Mouse (Mus musculus) frontal cortex, postnatal 36 days (tissue): Measurements from ENCODE around the gene St14.

ENCODE experiments used
- DNase-seq, 2 experiments: peaks; one replicate each; pipeline ENCODE4 v3.0.0; 2022; ENCODE audit warnings: low spot score in 2 of 2

The St14 gene

DNA sequence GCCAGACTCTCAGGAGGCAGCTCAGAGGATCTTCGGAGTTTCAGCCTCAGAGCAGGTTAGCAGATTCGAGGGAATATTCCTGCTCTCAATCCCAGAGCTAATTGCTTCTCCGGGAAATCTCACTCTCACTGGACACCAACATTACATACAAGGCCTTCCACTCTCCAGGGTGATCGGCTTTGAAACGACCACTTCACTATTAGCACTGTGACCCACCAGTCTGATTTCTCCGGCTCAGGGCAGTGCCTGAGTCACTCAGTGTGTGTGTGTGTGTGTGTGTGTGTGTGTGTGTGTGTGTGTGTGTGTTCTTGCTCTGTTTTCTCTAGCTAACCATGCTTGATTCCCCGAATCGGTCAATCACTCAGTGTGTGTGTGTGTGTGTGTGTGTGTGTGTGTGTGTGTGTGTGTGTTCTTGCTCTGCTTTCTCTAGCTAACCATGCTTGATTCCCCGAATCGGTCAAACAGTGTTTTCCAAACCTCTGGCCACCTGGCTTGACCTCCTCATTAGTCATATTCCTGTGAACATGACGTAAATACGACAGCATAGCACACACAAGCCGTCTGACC, 9.1 kb downstream of the St14 start:
- no peak for DNase-seq

- no peak for DNase-seq
These were observed 11.1 kb downstream of the St14 start for GRCm38 (mm10) chr9:31120533-31120915.

- no peak for DNase-seq
These were observed 11.6 kb downstream of the St14 start for GRCm38 (mm10) chr9:31119882-31120532.

GRCm38 (mm10) chr9:31119405-31119804, 12.2 kb downstream of the St14 start:
- DNase-seq, result no peak

DNA sequence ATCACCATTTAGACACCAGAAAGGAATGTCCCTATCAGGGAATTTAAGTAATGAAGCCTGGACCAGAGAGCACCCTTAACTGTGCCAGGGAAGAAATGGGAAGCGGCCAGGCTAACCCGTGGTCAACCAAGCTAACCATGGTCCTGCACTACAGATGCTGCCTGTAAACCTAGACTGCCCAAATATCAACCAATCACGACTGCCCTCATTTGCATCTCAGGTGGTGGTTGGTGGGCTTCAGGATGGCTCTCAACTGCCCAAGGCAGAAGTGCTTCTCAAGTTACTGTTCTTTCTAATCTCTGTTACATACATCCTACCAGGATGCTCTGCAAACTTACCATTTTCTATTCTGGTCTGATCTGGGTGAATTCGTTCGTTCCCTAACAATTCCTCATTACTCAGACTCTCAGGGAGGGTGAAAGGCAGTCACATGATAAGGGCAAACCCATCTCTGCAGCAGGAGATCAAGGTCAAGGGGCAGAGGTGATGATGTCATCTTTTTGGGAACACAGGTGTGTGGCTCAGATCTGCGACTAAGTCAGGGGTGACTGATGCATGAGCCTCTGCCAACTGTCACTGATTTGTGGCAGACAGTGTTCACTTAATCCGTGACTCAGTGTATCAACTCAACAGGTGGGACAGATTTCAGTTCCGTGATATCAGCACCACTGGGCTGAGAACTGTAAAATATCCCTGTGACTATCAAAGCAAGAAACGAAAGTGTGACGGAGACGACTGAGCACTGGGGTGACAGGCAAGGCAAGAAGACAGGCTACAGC, 12.9 kb downstream of the St14 start:
- no peak for DNase-seq

DNA sequence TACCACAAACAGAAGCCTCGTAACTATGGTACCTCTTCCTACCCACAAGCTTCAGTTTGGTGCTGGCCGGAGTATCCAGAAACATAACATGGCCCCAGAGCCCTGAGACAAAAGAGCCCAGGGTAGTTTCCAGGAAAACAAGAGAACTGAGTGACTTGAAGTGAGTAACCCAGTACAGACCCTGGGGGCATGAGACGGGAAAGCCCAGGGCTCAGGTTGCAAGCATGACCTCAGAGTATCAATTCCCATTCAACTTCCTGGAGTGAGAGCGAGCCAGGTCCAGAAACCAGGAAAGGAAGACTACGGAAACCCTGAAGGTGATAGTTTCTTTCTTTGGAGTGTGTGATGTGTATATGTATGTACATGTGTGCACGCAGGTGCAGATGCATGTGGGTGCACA, 14.2 kb downstream of the St14 start:
- no peak for DNase-seq

DNA sequence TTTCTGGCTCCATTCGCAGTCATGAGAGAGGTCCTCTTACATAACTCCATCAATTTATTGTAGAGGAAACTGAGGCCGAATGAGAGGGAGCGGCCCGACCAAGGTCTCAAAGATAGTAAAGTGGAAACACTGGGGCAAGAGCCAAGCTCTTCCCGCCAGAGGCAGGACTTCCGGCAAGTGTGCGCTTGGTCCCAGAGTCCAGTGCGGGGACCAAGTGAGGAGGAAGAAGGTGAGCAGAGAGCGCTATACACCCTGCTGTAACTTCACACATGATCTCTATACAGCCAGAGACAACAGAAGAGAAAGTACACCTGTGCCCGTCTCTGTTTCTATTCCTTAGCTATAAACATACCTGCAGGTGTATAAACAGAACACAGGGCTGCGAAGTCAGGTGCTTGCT, 14.6 kb downstream of the St14 start:
- no peak for DNase-seq

DNA sequence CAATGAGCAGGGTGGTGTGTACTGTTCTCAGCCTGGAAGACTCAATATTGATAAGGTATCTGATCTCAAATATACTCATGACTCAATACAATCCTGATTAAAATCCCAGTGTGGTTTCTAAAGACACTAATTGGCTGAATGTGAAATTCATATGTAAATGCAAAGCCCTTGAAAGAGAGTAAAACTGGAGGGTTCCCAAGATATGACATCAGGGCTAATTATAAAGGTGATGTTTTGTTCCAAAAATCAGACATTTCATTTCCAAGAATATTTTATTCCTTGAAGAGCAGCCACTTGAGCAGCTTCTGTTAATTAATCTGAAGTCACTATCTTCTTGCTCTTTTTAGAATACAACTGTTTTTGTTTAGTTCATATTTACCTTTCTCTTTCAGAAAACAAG, 16.1 kb downstream of the St14 start:
- no peak for DNase-seq

- no peak for DNase-seq
These were observed 23.2 kb downstream of the St14 start for GRCm38 (mm10) chr9:31108464-31108863.

DNA sequence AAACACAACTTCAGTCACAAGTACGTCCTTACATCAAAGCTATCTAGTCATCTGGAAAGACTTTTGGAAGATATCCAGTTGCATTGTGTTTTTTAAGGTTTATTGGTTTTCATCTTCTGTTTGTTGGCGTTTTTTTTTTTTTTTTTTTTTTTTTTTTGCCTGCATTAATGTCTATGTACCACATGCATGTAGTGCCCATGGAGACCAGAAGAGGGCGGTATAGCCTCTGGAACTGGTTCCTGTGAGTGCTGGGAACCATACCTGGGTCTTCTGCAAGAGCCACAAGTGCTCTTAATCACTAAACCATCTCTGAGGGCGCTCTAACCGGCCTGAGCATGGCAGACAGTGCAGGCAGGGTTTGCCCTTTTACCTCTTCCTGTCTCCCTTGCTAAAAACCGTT, 33.5 kb downstream of the St14 start:
- no peak for DNase-seq

DNA sequence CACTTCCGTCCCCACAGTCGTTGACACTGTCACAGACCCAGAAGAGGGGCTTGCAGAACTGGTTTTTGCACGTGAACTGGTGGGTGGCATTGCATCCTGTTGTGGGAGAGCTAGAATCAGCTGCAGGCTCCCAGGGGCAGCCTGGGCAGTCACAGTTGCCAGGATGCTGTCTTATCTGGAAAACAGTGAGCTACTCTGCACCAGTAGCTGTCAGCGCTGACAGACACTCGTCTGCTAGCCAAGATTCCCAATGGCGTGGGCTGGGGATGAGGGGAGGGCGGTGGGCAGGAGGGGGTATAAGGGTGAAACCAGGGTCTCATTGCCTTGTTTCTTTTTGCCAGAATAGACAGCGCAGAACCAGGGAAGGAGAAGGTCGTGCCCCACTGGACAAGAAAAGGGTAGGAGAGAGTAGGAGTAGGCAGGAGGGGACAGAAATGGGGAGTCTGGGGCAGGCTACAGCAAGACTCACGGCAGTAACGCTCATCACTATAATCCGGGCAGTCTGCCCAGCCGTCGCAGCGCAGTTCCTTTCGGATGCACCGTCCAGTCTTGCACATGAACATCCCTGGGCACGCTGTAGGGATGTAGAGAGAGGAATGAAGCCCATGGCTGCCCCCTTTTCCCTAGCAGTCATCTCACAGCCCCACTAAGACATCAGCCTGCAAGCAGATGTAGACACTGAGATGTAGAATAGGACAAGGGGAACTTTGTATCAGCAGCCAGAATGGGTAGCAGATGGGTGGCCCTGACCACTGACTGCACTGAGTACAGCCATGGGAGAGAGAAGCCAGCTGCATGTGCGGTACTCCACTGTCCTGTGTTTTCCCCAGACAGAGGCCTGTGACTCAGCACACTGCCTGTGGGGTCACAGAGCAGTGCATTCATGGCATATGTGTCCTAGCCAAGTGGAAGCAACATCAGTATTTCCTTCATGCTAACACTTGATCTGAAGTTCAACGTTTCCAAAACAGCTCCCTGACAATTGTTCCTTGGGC, 34.3 kb downstream of the St14 start:
- DNase-seq, result no peak

GRCm38 (mm10) chr9:31092833-31093195, 38.8 kb downstream of the St14 start:
- no peak for DNase-seq

GRCm38 (mm10) chr9:31092111-31092832, 39.4 kb downstream of the St14 start:
- DNase-seq, result no peak

- no peak for DNase-seq
These were observed 40.5 kb downstream of the St14 start for GRCm38 (mm10) chr9:31091162-31091581.

- no peak for DNase-seq
These were observed 41.3 kb downstream of the St14 start for GRCm38 (mm10) chr9:31090081-31091023.

- DNase-seq, result no peak
These were observed 42.1 kb downstream of the St14 start for GRCm38 (mm10) chr9:31089541-31089940.

GRCm38 (mm10) chr9:31088883-31089282, 42.8 kb downstream of the St14 start:
- DNase-seq, result no peak

- DNase-seq, result no peak
These were observed 43.5 kb downstream of the St14 start for GRCm38 (mm10) chr9:31088116-31088515.

DNA sequence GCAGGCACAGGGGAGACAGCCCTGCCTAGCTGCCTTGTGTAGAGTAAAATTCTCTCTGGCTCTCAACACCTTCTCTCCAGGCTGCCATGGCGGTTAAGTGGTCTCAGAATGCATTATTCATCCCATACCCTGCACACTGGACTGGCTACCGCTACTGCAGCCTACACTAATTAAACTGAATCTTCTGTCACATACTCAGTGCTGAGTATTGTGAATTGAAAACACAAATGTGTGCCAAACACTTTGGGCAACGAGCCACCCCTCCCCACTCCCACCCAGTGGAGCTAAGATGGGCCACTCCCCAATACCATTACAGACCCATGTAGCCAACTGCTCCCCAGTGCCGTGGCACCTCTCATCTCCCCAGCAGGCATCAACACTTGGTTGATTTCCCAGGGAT, 44.2 kb downstream of the St14 start:
- no peak for DNase-seq

DNA sequence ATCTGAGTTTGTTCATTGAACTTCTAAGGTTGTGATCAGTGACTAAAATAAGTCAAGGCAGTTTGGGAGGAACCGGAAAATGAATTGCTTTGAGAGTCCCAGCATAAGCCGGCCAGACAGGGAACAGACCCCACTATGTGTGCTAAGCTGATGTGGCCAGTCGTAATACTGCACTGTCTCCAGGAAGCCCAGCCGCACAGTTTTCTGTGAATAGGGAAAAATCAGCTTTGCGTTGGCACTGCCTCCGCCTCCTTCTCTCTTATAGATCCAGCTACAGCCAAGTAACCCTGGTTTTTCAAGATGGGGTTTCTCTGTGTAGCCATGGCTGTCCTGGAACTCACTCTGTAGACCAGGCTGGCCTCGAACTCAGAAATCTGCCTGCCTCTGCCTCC, 44.9 kb downstream of the St14 start:
- DNase-seq, result no peak
